Mouse (Mus musculus) c-Kit-positive CD71-positive TER-119-positive erythroid progenitor cells, embryonic 14.5 days (primary cell): Measurements from ENCODE around the gene Uba6.
A peak's percentile ranks its signal among the peaks of the same experiment; 100 is the strongest.

ENCODE experiments used
- DNase-seq: peaks from one replicate; pipeline ENCODE4 v3.0.0-alpha.2; 2013; ENCODE audit warnings: low spot score

Gene Uba6

GRCm38 (mm10) chr5:86072756-86073386, 99.7 kb downstream of the Uba6 start:
- DNase-seq = no peak

- DNase-seq = no peak
These were observed 101.1 kb downstream of the Uba6 start, which contains the start of gene Stap1 for GRCm38 (mm10) chr5:86071538-86071937. TSS of gene Stap1 (plus strand) at chr5:86071746.

- no peak for DNase-seq
These were observed 103.5 kb downstream of the Uba6 start for GRCm38 (mm10) chr5:86069121-86069520.

GRCm38 (mm10) chr5:86068451-86068850, 104.2 kb downstream of the Uba6 start:
- DNase-seq = no peak

GRCm38 (mm10) chr5:86066551-86066929, 106.1 kb downstream of the Uba6 start:
- peak; percentile 84 for DNase-seq

- DNase-seq = peak; percentile 40
These were observed 106.6 kb downstream of the Uba6 start for GRCm38 (mm10) chr5:86065876-86066550.

- DNase-seq = peak; percentile 97
These were observed 107.3 kb downstream of the Uba6 start, which contains the start of gene Cenpc1 for GRCm38 (mm10) chr5:86065101-86065875. TSS of gene Cenpc1 (minus strand) at chr5:86065583.

GRCm38 (mm10) chr5:86063501-86063900, 109.1 kb downstream of the Uba6 start:
- DNase-seq = no peak
